Mouse (Mus musculus) limb, embryonic 11.5 days (tissue): ENCODE data around the gene Ndufc2. TPM values are rescaled to one million over a fixed set of nuclear protein-coding genes. Genes with fewer than 3 reads are reported as not detected.

Experiments used
- ATAC-seq: fragments of 200-750 bp; cut with Nextera tagmentation; 2 replicates; pipeline ENCODE4 v1.8.0; 2017; ENCODE audit warnings: low read depth; ENCODE audit not compliant: insufficient number of reproducible peaks, low FRiP score, low TSS enrichment
- DNase-seq: peaks from one replicate; pipeline ENCODE4 v3.0.0-alpha.2; 2015; ENCODE audit warnings: low spot score
- H3K27ac ChIP-seq: fragments of 300-500 bp; sonication (generic); replicated peaks from 2 replicates; pipeline ENCODE4 v1.5.1; 2014; ENCODE audit warnings: low read depth, mild to moderate bottlenecking, low read length
- H3K27me3 ChIP-seq: fragments of 300-500 bp; sonication (generic); 2 replicates; pipeline ENCODE4 v1.6.1; 2014; ENCODE audit warnings: mild to moderate bottlenecking, low read length, mixed read lengths; ENCODE audit not compliant: control insufficient read depth, insufficient read depth
- H3K36me3 ChIP-seq: fragments of 300-500 bp; sonication (generic); 2 replicates; pipeline ENCODE4 v1.6.1; 2014; ENCODE audit warnings: mild to moderate bottlenecking, low read length, moderate library complexity, mixed read lengths; ENCODE audit not compliant: control insufficient read depth, insufficient read depth
- H3K4me1 ChIP-seq: fragments of 300-500 bp; sonication (generic); 2 replicates; pipeline ENCODE4 v1.6.1; 2014; ENCODE audit warnings: low read length, mixed read lengths; ENCODE audit not compliant: control insufficient read depth, insufficient read depth
- H3K4me2 ChIP-seq: fragments of 300-500 bp; sonication (generic); 2 replicates; pipeline ENCODE4 v1.6.1; 2014; ENCODE audit warnings: low read depth, mild to moderate bottlenecking, moderate library complexity; ENCODE audit not compliant: severe bottlenecking
- H3K4me3 ChIP-seq: fragments of 300-500 bp; sonication (generic); 2 replicates; pipeline ENCODE4 v1.5.1; 2014; ENCODE audit warnings: low read depth, low read length
- H3K9ac ChIP-seq: fragments of 300-500 bp; sonication (generic); 2 replicates; pipeline ENCODE4 v1.6.1; 2014; ENCODE audit warnings: mild to moderate bottlenecking, low read length
- H3K9me3 ChIP-seq: fragments of 300-500 bp; sonication (generic); 2 replicates; pipeline ENCODE4 v1.6.1; 2016; ENCODE audit warnings: low read length; ENCODE audit not compliant: control insufficient read depth
- WGBS: fragments of 180-500 bp; shearing (Covaris S2); extraction: QIAGEN DNeasy Blood & Tissue Kit; methylation state at CpG from one replicate; pipeline ENCODE4 v1.1.7; 2014; 5-methylcytosine and 5-hydroxymethylcytosine counted together
- polyA plus RNA-seq: library from polyadenylated mRNA; unstranded; fragments of >200 nt; fragmentation: Nextera tagmentation; extraction: Ambion mirVana; gene quantifications from 2 replicates; pipeline ENCODE4 v1.2.1, GENCODE M21; 2014

Gene Ndufc2
- polyA plus RNA-seq, 1 experiment from 2014 or later: 342 TPM

- H3K36me3 ChIP-seq: no peaks in the 10 kb centered on the region
- H3K4me3 ChIP-seq: no peak overlapping the region
- WGBS: 90% methylated on average over 4 of the region's 4 CpGs
- DNase-seq (no peak), ATAC-seq (no peak)
- no peaks in the 10 kb centered on the region for H3K4me1 ChIP-seq
- H3K27ac ChIP-seq: no peak overlapping the region
- no peak overlapping the region for H3K4me2 ChIP-seq
- no peaks in the 10 kb centered on the region for H3K27me3 ChIP-seq
- no peaks in the 10 kb centered on the region for H3K9me3 ChIP-seq
- no peak overlapping the region for H3K9ac ChIP-seq
Measured at GRCm38 (mm10) chr7:97416473-97416872, 16.7 kb downstream of the Ndufc2 start.

DNA sequence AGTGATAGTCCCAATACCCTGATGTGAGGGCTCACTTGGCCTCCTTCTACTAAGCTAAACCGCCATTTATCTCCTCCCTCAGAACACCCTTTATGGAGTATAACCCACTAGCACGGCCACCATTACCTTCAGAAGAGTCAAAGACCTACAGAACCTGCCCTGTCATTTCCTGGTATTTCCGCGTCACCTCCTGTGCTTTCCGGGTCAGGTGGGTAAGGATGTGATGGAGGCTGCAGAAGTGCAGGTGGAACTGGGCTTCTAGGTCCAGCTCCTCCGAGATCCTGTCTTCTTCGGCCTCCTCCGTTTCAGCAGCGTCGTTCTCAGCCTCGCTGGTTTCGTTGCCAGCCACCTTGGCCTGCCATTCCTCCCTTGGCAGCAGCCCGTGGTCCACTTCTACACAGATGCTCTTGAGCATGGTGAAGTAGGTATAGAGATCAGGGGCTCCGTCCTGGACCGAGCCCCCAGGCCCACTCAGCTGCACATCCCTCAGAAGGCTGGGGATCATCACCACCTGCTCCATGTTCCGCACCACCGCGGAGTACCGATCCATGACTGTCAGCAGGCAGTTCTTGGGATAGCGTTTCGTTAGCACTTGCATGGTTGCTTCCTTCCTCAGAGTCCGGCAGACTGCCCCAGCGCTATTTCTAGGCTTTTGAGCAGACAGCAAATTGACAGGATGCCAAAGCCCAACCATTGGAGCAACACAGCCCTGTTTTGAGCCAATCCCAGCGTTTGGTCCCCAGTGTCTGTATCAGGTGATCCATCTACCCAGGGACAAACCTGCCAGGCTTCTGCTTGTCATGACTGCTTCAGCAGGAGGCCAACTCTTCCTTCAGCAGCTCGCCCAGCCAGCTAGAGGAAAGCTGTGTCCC, 17.3 kb downstream of the Ndufc2 start, which contains the start of gene Thrsp:
TSS of gene Thrsp (minus strand) at position 825 of the 872 bp plus-strand sequence.
- no peaks in the 10 kb centered on the region for H3K27me3 ChIP-seq

DNA sequence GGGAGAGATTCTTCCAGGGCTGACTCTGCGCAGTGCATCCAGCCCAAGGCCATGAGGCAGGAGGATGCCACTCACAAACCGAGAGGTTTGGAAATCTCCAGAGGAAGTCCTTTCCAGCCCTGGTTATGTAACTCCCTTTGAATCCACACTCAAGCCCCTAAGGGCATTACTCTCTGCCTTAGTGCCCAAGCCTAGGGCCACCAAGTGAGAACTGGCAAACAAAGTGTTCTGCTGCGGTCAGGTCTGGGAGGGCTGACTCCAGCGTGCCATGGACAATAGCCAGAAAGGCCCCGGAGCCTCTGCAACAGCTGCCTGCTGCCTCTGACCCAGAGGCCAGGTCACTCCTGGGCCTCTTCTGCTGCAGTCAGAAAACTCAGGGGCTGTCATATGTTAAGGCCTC, 18.9 kb downstream of the Ndufc2 start:
- no peak overlapping the region for H3K27ac ChIP-seq
- H3K4me3 ChIP-seq: no peak overlapping the region
- 85% methylated on average over 5 of the region's 5 CpGs for WGBS

More for the DNA sequence above, 17.3 kb downstream of the Ndufc2 start, which contains the start of gene Thrsp:
- no peaks in the 10 kb centered on the region for H3K4me1 ChIP-seq
- no peak within 1 kb of the TSS for H3K4me3 ChIP-seq
- H3K4me2 ChIP-seq: no peak within 1 kb of the TSS
- no peak for DNase-seq
- no peaks in the 10 kb centered on the region for H3K9me3 ChIP-seq
- no peak within 1 kb of the TSS for H3K27ac ChIP-seq
- WGBS: 77% methylated on average over 25 of the region's 25 CpGs
- H3K36me3 ChIP-seq: no peaks in the 10 kb centered on the region
- no peak for ATAC-seq
- H3K9ac ChIP-seq: no peak within 1 kb of the TSS

GRCm38 (mm10) chr7:97419163-97419562, 19.4 kb downstream of the Ndufc2 start:
- WGBS: 87% methylated on average over 5 of the region's 5 CpGs
- Histone ChIP-seq H3K27ac (no peak overlapping the region), H3K4me2 (no peak overlapping the region), H3K27me3 (no peaks in the 10 kb centered on the region), H3K9ac (no peak overlapping the region), H3K4me3 (no peak overlapping the region), H3K9me3 (no peaks in the 10 kb centered on the region), H3K4me1 (no peaks in the 10 kb centered on the region), H3K36me3 (no peaks in the 10 kb centered on the region)
- no peak for DNase-seq
- no peak for ATAC-seq

More for the DNA sequence above, 18.9 kb downstream of the Ndufc2 start:
- Histone ChIP-seq H3K36me3 (no peaks in the 10 kb centered on the region), H3K4me2 (no peak overlapping the region), H3K4me1 (no peaks in the 10 kb centered on the region), H3K9me3 (no peaks in the 10 kb centered on the region), H3K27me3 (no peaks in the 10 kb centered on the region), H3K9ac (no peak overlapping the region)
- ATAC-seq (no peak), DNase-seq (no peak)

DNA sequence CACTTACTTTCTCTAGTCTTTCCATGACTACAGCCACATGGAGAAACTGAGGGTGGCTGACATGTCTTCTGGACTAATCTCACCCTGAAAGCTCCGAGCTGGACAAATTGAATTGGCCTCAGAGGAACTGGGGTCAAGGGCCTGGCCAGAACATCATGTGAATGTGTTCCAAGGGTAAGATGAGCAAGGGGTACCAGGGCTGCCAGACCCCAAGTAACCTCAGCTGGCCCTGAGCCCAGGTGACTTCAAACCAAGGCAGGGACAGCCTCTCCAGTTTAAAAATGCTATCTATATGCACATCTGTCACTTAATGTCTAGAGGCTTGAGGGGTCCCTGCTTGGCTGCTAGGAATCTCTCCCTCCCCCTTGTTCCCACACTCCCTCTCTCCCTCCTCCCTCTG, 20.6 kb downstream of the Ndufc2 start:
- H3K9me3 ChIP-seq: no peaks in the 10 kb centered on the region
- no peak overlapping the region for H3K27ac ChIP-seq
- no peak overlapping the region for H3K4me2 ChIP-seq
- no peaks in the 10 kb centered on the region for H3K4me1 ChIP-seq
- WGBS: 50% methylated on average over 1 of the region's 1 CpGs
- ATAC-seq (no peak), DNase-seq (no peak)
- H3K9ac ChIP-seq: no peak overlapping the region
- no peaks in the 10 kb centered on the region for H3K36me3 ChIP-seq
- H3K27me3 ChIP-seq: no peaks in the 10 kb centered on the region
- no peak overlapping the region for H3K4me3 ChIP-seq

DNA sequence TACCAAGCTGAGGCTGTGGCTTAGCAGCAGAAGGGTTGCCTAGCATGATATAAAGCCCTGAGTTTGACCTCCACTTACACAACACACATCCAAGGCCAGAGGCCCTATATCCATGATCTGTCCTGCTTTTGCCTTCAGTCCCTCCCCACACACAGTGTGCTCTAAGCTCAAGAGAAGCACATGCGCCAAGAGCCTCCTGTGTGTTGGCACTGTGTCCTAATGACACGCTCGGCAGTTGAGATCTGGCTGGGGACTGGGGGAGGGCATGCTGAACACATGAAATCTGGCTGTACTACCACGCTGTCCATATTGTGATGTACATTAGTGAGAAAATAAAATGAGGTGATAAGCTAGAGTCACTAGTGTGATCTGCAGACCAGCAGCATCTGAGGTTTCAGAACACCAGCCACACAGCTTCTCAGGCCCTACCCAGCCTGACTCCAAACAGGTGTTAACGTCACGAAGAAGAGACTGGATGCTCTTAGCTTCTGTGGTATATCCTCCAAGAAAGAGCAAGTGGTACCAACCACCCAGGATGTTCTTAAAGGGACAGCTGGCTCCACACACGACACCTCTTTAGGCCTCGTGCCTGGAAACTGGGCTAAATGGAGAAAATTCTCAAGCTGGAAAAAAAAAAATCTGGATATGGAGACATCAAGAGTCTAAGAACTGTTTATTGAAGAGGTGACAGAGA, 21.3 kb downstream of the Ndufc2 start:
- no peak overlapping the region for H3K9ac ChIP-seq
- H3K36me3 ChIP-seq: no peaks in the 10 kb centered on the region
- no peak overlapping the region for H3K27ac ChIP-seq
- ATAC-seq (no peak), DNase-seq (no peak)
- H3K4me2 ChIP-seq: no peak overlapping the region
- no peaks in the 10 kb centered on the region for H3K27me3 ChIP-seq
- WGBS: 88% methylated on average over 8 of the region's 8 CpGs
- no peaks in the 10 kb centered on the region for H3K4me1 ChIP-seq
- H3K9me3 ChIP-seq: no peaks in the 10 kb centered on the region
- H3K4me3 ChIP-seq: no peak overlapping the region

DNA sequence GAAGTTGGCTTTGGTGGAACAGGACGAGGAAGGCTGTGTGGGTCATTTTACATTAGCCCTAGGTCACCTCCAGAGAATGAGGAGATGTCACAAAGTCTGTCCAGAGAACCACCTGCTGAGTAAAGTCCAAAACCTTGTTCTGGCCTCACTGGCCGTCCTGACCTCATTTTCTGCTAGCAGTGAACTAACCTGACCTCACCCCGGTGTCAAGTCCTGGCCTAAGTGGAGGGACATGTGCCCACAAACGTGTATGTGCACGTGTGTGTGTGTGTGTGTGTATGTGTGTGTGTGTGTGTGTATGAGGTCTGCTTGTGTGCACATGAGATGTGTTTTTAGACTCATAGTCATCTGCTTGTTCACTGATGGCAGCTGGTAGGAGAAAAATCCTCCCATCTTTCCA, 24.0 kb downstream of the Ndufc2 start:
- ATAC-seq (no peak), DNase-seq (no peak)
- H3K4me1 ChIP-seq: no peaks in the 10 kb centered on the region
- no peak overlapping the region for H3K4me2 ChIP-seq
- 53% methylated on average over 5 of the region's 5 CpGs for WGBS
- no peaks in the 10 kb centered on the region for H3K36me3 ChIP-seq
- no peak overlapping the region for H3K9ac ChIP-seq
- H3K27ac ChIP-seq: no peak overlapping the region
- no peaks in the 10 kb centered on the region for H3K9me3 ChIP-seq
- H3K4me3 ChIP-seq: no peak overlapping the region
- H3K27me3 ChIP-seq: no peaks in the 10 kb centered on the region

DNA sequence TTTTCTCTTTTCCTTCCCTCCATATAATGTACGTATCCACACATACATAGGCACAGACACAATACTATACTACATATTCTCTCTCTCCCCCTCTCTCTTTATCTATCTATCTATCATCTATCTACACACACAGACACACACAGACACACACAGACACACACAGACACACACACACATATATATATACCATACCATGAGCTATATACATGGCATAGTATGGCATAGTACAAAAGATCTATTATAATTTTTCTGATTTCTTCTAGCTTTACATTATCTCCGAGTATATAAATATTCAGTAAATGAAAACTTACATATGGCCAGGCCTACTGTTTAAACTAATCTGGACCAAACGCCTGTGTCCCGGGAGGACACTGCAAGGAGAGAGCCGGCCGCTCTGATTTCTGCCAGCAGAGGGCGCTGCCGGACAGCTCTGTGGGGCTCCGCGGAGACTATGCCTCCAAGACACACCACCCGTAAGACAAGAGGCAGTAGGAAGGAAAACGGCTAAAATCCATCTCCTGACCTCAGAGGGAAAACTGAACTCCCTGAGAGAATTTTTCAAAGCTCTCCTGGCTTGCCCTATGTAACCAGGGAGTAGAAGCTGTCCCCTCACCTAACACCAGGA, 24.9 kb downstream of the Ndufc2 start:
- no peak overlapping the region for H3K9ac ChIP-seq
- H3K4me1 ChIP-seq: peaks cover under 1% of the 10 kb centered on the region
- WGBS: 8% methylated on average over 12 of the region's 12 CpGs
- no peak overlapping the region for H3K27ac ChIP-seq
- H3K4me3 ChIP-seq: no peak overlapping the region
- DNase-seq (peak; percentile 95), ATAC-seq (peak; percentile 80)
- H3K4me2 ChIP-seq: no peak overlapping the region
- no peaks in the 10 kb centered on the region for H3K36me3 ChIP-seq
- H3K9me3 ChIP-seq: no peaks in the 10 kb centered on the region
- no peaks in the 10 kb centered on the region for H3K27me3 ChIP-seq
